In genomic region chr6:54939631-54940030, GRCm38 (mm10) we compare ENCODE assay signal across 10 mouse cellular contexts. TPM values are rescaled to one million over a fixed set of nuclear protein-coding genes. Genes with fewer than 3 reads are reported as not detected.
DNase-seq lines count a peak whose midpoint lies in the region; ATAC-seq and TF ChIP-seq lines count a peak whose summit lies in the region.
"Had no signal": no experiment of that assay in that cellular context is flagged by ENCODE, and none has a peak within 500 bp of the region (broad histone marks: within the 10 kb centered on the region; RNA-seq: fewer than 3 reads in every experiment).

No protein-coding gene starts in this region.

- no peaks in the 10 kb centered on the region for H3K9me3 ChIP-seq in liver, embryonic 15.5 days (replicated peaks)
- no peaks in the 10 kb centered on the region for H3K9me3 ChIP-seq in liver, embryonic 11.5 days (ENCODE audit: control insufficient read depth, low read length)
- no peaks in the 10 kb centered on the region for H3K9me3 ChIP-seq in kidney, embryonic 16.5 days (ENCODE audit: low read length)
- H3K9me3 ChIP-seq in midbrain, embryonic 13.5 days: no peaks in the 10 kb centered on the region

- H3K27ac ChIP-seq in liver, embryonic 15.5 days (replicated peaks): no peak overlapping the region
- no peak overlapping the region for H3K27ac ChIP-seq in liver, embryonic 11.5 days (ENCODE audit: low read depth, low read length)
- no peak overlapping the region for H3K27ac ChIP-seq in kidney, embryonic 16.5 days (ENCODE audit: low read length)
- no peak overlapping the region for H3K27ac ChIP-seq in thymus, adult 2 months (ENCODE audit: control insufficient read depth, insufficient read depth, low read length)
- H3K27ac ChIP-seq in midbrain, embryonic 13.5 days: no peak overlapping the region

- TF ChIP-seq CTCF in thymus, adult 2 months (IDR thresholded peaks at IDR 0.05; ENCODE audit: borderline replicate concordance, control insufficient read depth, extremely low read depth, insufficient read depth, low read length, poor library complexity): no peak

- 17% methylated on average over 4 of the region's 4 CpGs for whole genome bisulfite sequencing in liver, embryonic 15.5 days (ENCODE audit: insufficient replicate concordance)
- 35% methylated on average over 4 of the region's 4 CpGs for WGBS in liver, embryonic 11.5 days
- 68% methylated on average over 4 of the region's 4 CpGs for WGBS in kidney, embryonic 16.5 days
- 74% methylated on average over 4 of the region's 4 CpGs for WGBS in thymus, adult 2 months
- 85% methylated on average over 4 of the region's 4 CpGs for WGBS in midbrain, embryonic 13.5 days

- DNase-seq in liver, embryonic 11.5 days (ENCODE audit: low spot score): no peak
- no peak for DNase-seq in thymus, adult 2 months
- DNase-seq in MN1 (ENCODE audit: low spot score): no peak
- DNase-seq: embryo, embryonic 11 days had no signal

- no peak overlapping the region for H3K4me2 ChIP-seq in liver, embryonic 15.5 days
- H3K4me2 ChIP-seq in liver, embryonic 11.5 days: no peak overlapping the region; the same call in 1 of the 2 replicates
- H3K4me2 ChIP-seq in kidney, embryonic 16.5 days (replicated peaks; ENCODE audit: low read depth, low read length): no peak overlapping the region
- no peak overlapping the region for H3K4me2 ChIP-seq in midbrain, embryonic 13.5 days (replicated peaks)

- TF ChIP-seq POLR2A in thymus, adult 2 months (IDR thresholded peaks at IDR 0.05; ENCODE audit: control insufficient read depth, extremely low read depth, insufficient read depth, low read length, poor library complexity): no peak

- ATAC-seq in liver, embryonic 15.5 days (ENCODE audit: insufficient read depth): peak; percentile 25; the same call in 1 of the 2 replicates
- no peak; the same call in 1 of the 2 replicates for ATAC-seq in liver, embryonic 11.5 days (replicated peaks; ENCODE audit: low FRiP score)
- ATAC-seq in common myeloid progenitor, adult 5-6 weeks (replicated peaks; ENCODE audit: low read depth, poor library complexity, severe bottlenecking): peak; percentile 42
- 0 out of 2 replicates have a peak, but pooled peaks have one; percentile 25 for ATAC-seq in kidney, embryonic 16.5 days (ENCODE audit: low FRiP score, low TSS enrichment)
- peak; percentile 47 for ATAC-seq in megakaryocyte progenitor cell, adult 5-6 weeks (replicated peaks; ENCODE audit: poor library complexity)
- no peak for ATAC-seq in midbrain, embryonic 13.5 days

- H3K27me3 ChIP-seq in liver, embryonic 15.5 days: peaks cover 19% of the 10 kb centered on the region; the same call in 1 of the 2 replicates
- H3K27me3 ChIP-seq in liver, embryonic 11.5 days (replicated peaks; ENCODE audit: control insufficient read depth, insufficient read depth, low read length): peaks cover 26% of the 10 kb centered on the region
- 0 out of 2 replicates have a peak, but pooled peaks cover 10% of the 10 kb centered on the region for H3K27me3 ChIP-seq in kidney, embryonic 16.5 days (ENCODE audit: insufficient read depth, low read length)
- no peaks in the 10 kb centered on the region for H3K27me3 ChIP-seq in thymus, adult 2 months (ENCODE audit: control insufficient read depth, insufficient read depth, low read length)
- peaks cover 18% of the 10 kb centered on the region for H3K27me3 ChIP-seq in midbrain, embryonic 13.5 days

- H3K36me3 ChIP-seq in liver, embryonic 15.5 days (replicated peaks): no peaks in the 10 kb centered on the region
- no peaks in the 10 kb centered on the region for H3K36me3 ChIP-seq in liver, embryonic 11.5 days (ENCODE audit: control insufficient read depth, insufficient read depth, low read length)
- H3K36me3 ChIP-seq in kidney, embryonic 16.5 days (ENCODE audit: insufficient read depth, low read length): no peaks in the 10 kb centered on the region
- no peaks in the 10 kb centered on the region for H3K36me3 ChIP-seq in thymus, adult 2 months (ENCODE audit: control insufficient read depth, insufficient read depth, low read length)
- H3K36me3 ChIP-seq in midbrain, embryonic 13.5 days: no peaks in the 10 kb centered on the region

- no peak overlapping the region for H3K9ac ChIP-seq in liver, embryonic 15.5 days
- no peak overlapping the region for H3K9ac ChIP-seq in liver, embryonic 11.5 days (ENCODE audit: low read depth, low read length)
- H3K9ac ChIP-seq in kidney, embryonic 16.5 days (replicated peaks; ENCODE audit: low read length): no peak overlapping the region
- H3K9ac ChIP-seq in midbrain, embryonic 13.5 days (replicated peaks): no peak overlapping the region

- H3K4me3 ChIP-seq in liver, embryonic 15.5 days (replicated peaks): no peak overlapping the region
- H3K4me3 ChIP-seq in liver, embryonic 11.5 days (ENCODE audit: low read depth, low read length): no peak overlapping the region
- H3K4me3 ChIP-seq in kidney, embryonic 16.5 days (ENCODE audit: low read length): no peak overlapping the region
- no peak overlapping the region for H3K4me3 ChIP-seq in thymus, adult 2 months (ENCODE audit: control insufficient read depth, insufficient read depth, low read length)
- H3K4me3 ChIP-seq in midbrain, embryonic 13.5 days (replicated peaks): no peak overlapping the region
- H3K4me3 ChIP-seq: myocyte had no signal

- peaks cover 9% of the 10 kb centered on the region for H3K4me1 ChIP-seq in liver, embryonic 15.5 days (replicated peaks)
- H3K4me1 ChIP-seq in liver, embryonic 11.5 days (replicated peaks; ENCODE audit: control insufficient read depth, insufficient read depth, low read length): peaks cover 7% of the 10 kb centered on the region
- no peaks in the 10 kb centered on the region for H3K4me1 ChIP-seq in kidney, embryonic 16.5 days (ENCODE audit: insufficient read depth, low read length)
- peaks cover 8% of the 10 kb centered on the region for H3K4me1 ChIP-seq in thymus, adult 2 months (replicated peaks; ENCODE audit: control insufficient read depth, insufficient read depth, low read length)
- 0 out of 2 replicates have a peak, but pooled peaks cover 3% of the 10 kb centered on the region for H3K4me1 ChIP-seq in midbrain, embryonic 13.5 days (replicated peaks)

RNA-seq across cellular contexts. Expression of gene Nod1, which starts 32.8 kb away (rescaled TPM):
- 2.2 and 3.0 TPM in 2 replicates for polyA plus RNA-seq in liver, embryonic 15.5 days (2015; fragmentation: Nextera tagmentation; extraction: Ambion mirVana)
- 2.1 and 2.9 TPM in 2 replicates for polyA plus RNA-seq in liver, embryonic 11.5 days (2014; fragmentation: Nextera tagmentation; extraction: Ambion mirVana)
- total RNA-seq in common myeloid progenitor, adult 5-6 weeks (2017): 3.2 and 3.5 TPM in 2 replicates
- 4.8 and 6.4 TPM in 2 replicates for polyA plus RNA-seq in kidney, embryonic 16.5 days (2015; fragmentation: Nextera tagmentation; extraction: Ambion mirVana)
- total RNA-seq in megakaryocyte progenitor cell, adult 5-6 weeks (2015): 6.2 TPM in 2 replicates
- 4.6 and 5.2 TPM in 2 replicates for total RNA-seq in megakaryocyte progenitor cell, adult 5-6 weeks (2017)
- polyA plus RNA-seq in thymus, adult 2 months (2012; rRNA removed): 13.5 and 18.3 TPM in 2 replicates
- polyA plus RNA-seq in midbrain, embryonic 13.5 days (2015; fragmentation: Nextera tagmentation; extraction: Ambion mirVana): 1.4 and 2.3 TPM in 2 replicates

RNA-seq across cellular contexts. Expression of gene Ggct, which starts 53.1 kb away (rescaled TPM):
- polyA plus RNA-seq in liver, embryonic 15.5 days (2015; fragmentation: Nextera tagmentation; extraction: Ambion mirVana): 3.0 and 4.0 TPM in 2 replicates
- 11.8 TPM in 2 replicates for polyA plus RNA-seq in liver, embryonic 11.5 days (2014; fragmentation: Nextera tagmentation; extraction: Ambion mirVana)
- 29.9 and 32.4 TPM in 2 replicates for total RNA-seq in common myeloid progenitor, adult 5-6 weeks (2017)
- 7.9 and 9.8 TPM in 2 replicates for polyA plus RNA-seq in kidney, embryonic 16.5 days (2015; fragmentation: Nextera tagmentation; extraction: Ambion mirVana)
- total RNA-seq in megakaryocyte progenitor cell, adult 5-6 weeks (2015): 12.5 and 13.5 TPM in 2 replicates
- total RNA-seq in megakaryocyte progenitor cell, adult 5-6 weeks (2017): 25.1 and 31.1 TPM in 2 replicates
- polyA plus RNA-seq in thymus, adult 2 months (2012; rRNA removed): 1.2 and 1.8 TPM in 2 replicates
- 9.4 and 11.8 TPM in 2 replicates for polyA plus RNA-seq in midbrain, embryonic 13.5 days (2015; fragmentation: Nextera tagmentation; extraction: Ambion mirVana)

Comparison
In these comparisons a context has a peak if more than half of its experiments do, and no peak if none do; other contexts are left out.
1. ATAC-seq: peak in liver, embryonic 15.5 days (single experiment), common myeloid progenitor, adult 5-6 weeks (single experiment), kidney, embryonic 16.5 days (single experiment) and megakaryocyte progenitor cell, adult 5-6 weeks (single experiment); none in liver, embryonic 11.5 days (single experiment) and midbrain, embryonic 13.5 days (single experiment).